ENCODE assay signal across 17 mouse cellular contexts in the genomic region with DNA sequence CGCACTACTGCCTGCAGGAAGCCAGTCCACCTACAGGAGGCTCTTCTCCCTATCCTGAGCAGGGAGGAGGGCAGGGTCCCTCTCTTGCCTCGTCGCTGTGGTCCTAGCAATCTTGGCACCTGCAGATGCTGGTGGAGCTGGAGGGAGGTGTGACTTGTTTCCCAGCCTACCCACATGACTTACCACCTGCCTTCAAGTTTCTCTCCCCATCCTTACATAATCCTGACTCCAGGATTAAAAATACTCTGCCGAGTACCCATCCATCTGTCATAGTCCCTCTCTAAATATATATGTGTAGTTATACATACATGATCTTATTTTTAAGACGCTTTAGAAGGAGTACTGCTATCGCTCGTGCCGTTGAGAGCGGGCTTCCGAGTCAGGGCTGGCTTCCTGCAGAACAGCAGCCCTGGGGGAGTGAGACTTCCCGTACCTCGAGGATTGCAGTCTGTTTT.
DNase-seq lines count a peak whose midpoint lies in the region; ATAC-seq and TF ChIP-seq lines count a peak whose summit lies in the region.
"Had no signal": no experiment of that assay in that cellular context is flagged by ENCODE, and none has a peak within 500 bp of the region (broad histone marks: within the 10 kb centered on the region; RNA-seq: fewer than 3 reads in every experiment).

No protein-coding gene starts in this region.

- no peak overlapping the region for H3K9ac ChIP-seq in stomach, postnatal 0 days (ENCODE audit: low read length)
- H3K9ac ChIP-seq: embryonic facial prominence, embryonic 13.5 days; intestine, embryonic 15.5 days; lung, embryonic 15.5 days had no signal

- peak; percentile 32 to 66 for DNase-seq in layer of hippocampus, adult 2 months (ENCODE audit: low spot score in 2 of 2)
- no peak for DNase-seq in layer of hippocampus, postnatal 25 days (ENCODE audit: extremely low spot score in 1 of 2, low spot score in 1 of 2)
- DNase-seq in left cerebral cortex, postnatal 10 days (ENCODE audit: extremely low spot score in 1 of 2, low spot score in 2 of 2) = peak; percentile 63 to 77
- no peak for DNase-seq in stomach, postnatal 0 days (ENCODE audit: low spot score)
- no peak for DNase-seq in kidney, postnatal 10 days
- DNase-seq in adrenal gland, adult (ENCODE audit: inconsistent age in 2 of 2, low spot score in 1 of 2) = no peak
- DNase-seq: cerebellum, postnatal 10 days; liver; thymus, postnatal 4 days had no signal

- no peak overlapping the region for H3K4me2 ChIP-seq in stomach, postnatal 0 days (replicated peaks; ENCODE audit: low read depth)
- H3K4me2 ChIP-seq: embryonic facial prominence, embryonic 13.5 days; intestine, embryonic 15.5 days; lung, embryonic 15.5 days had no signal

- H3K4me1 ChIP-seq in stomach, postnatal 0 days (replicated peaks; ENCODE audit: control insufficient read depth, insufficient read depth) = no peaks in the 10 kb centered on the region
- H3K4me1 ChIP-seq: embryonic facial prominence, embryonic 13.5 days; heart, embryonic 10.5 days; intestine, embryonic 15.5 days; lung, embryonic 15.5 days had no signal

- no peaks in the 10 kb centered on the region for H3K27me3 ChIP-seq in stomach, postnatal 0 days (ENCODE audit: control insufficient read depth, insufficient read depth, low read length)
- H3K27me3 ChIP-seq: embryonic facial prominence, embryonic 13.5 days; intestine, embryonic 15.5 days; lung, embryonic 15.5 days had no signal

- TF ChIP-seq EP300 in stomach, postnatal 0 days (optimal IDR thresholded peaks at IDR 0.05) = no peak

- H3K9me3 ChIP-seq in stomach, postnatal 0 days (ENCODE audit: control insufficient read depth, low read length) = no peaks in the 10 kb centered on the region
- H3K9me3 ChIP-seq: embryonic facial prominence, embryonic 13.5 days; heart, embryonic 10.5 days; intestine, embryonic 15.5 days; lung, embryonic 15.5 days had no signal

- H3K27ac ChIP-seq in layer of hippocampus, adult 2 months = 0 out of 2 replicates have a peak overlapping the region, but pooled peaks have one; percentile 18
- H3K27ac ChIP-seq in stomach, postnatal 0 days (replicated peaks) = no peak overlapping the region
- H3K27ac ChIP-seq: embryonic facial prominence, embryonic 13.5 days; heart, embryonic 10.5 days; intestine, embryonic 15.5 days; kidney, postnatal 0 days; lung, embryonic 15.5 days had no signal

- intact Hi-C loops in left cerebral cortex, postnatal 10 days (cut with DNase I) = loop anchor here (10.0 kb wide), 1 partner anchor 78 kb away; no protein-coding TSS in a partner anchor

- H3K36me3 ChIP-seq in stomach, postnatal 0 days (ENCODE audit: control insufficient read depth, insufficient read depth, low read length) = no peaks in the 10 kb centered on the region
- H3K36me3 ChIP-seq: embryonic facial prominence, embryonic 13.5 days; heart, embryonic 10.5 days; intestine, embryonic 15.5 days; lung, embryonic 15.5 days had no signal

- TF ChIP-seq CTCF in layer of hippocampus, adult 2 months (conservative IDR thresholded peaks at IDR 0.05) = peak; percentile 47
- TF ChIP-seq CTCF in stomach, postnatal 0 days (IDR thresholded peaks at IDR 0.05; ENCODE audit: low read depth) = no peak

- peak; percentile 82 for ATAC-seq in frontal cortex, adult (ENCODE audit: low TSS enrichment)
- peak; percentile 26; the same call in 1 of the 2 replicates for ATAC-seq in stomach, postnatal 0 days (ENCODE audit: low FRiP score, low TSS enrichment)
- ATAC-seq: CD4-positive, CD25-positive, alpha-beta regulatory T cell, adult 4 months; intestine, embryonic 15.5 days had no signal

- no peak overlapping the region for H3K4me3 ChIP-seq in layer of hippocampus, adult 2 months
- no peak overlapping the region for H3K4me3 ChIP-seq in stomach, postnatal 0 days (ENCODE audit: low read depth, low read length)
- H3K4me3 ChIP-seq: embryonic facial prominence, embryonic 13.5 days; heart, embryonic 10.5 days; intestine, embryonic 15.5 days; lung, embryonic 15.5 days; myocyte had no signal

- 59% methylated on average over 12 of the region's 12 CpGs for WGBS in stomach, postnatal 0 days

Comparison
In these comparisons a context has a peak if more than half of its experiments do, and no peak if none do; other contexts are left out.
1. DNase-seq: peak in layer of hippocampus, adult 2 months (2 of 2) and left cerebral cortex, postnatal 10 days (2 of 2); none in layer of hippocampus, postnatal 25 days (0 of 2), stomach, postnatal 0 days (single experiment), kidney, postnatal 10 days (single experiment) and adrenal gland, adult (0 of 2).